Mouse (Mus musculus) frontal cortex, postnatal 10 days (tissue): ENCODE measurements at regions not wholly inside any gene's neighbourhood (a gene's known extent, or its start where the extent isn't known, plus 50 kb on each side); places are given as distances from the start of the nearest gene placed in this dataset.

Source experiments
- DNase-seq, 2 experiments: peaks; one replicate each; pipeline ENCODE4 v3.0.0; 2022; ENCODE audit warnings: low spot score in 2 of 2, mixed read lengths in 1 of 2

GRCm38 (mm10) chr2:30743976-30744620 lies 59.4 kb downstream of the 1700001O22Rik start:
- peak in 1 of 2 experiments; percentile 41 for DNase-seq

- no peak for DNase-seq
Observed at GRCm38 (mm10) chr2:30743265-30743846, 60.1 kb downstream of the 1700001O22Rik start.

- DNase-seq = no peak
Observed at GRCm38 (mm10) chr2:30741450-30741849, 62.0 kb downstream of the 1700001O22Rik start.

- peak; percentile 50 to 53 for DNase-seq
Observed at GRCm38 (mm10) chr2:30737759-30738158, 65.7 kb downstream of the 1700001O22Rik start.

GRCm38 (mm10) chr2:30736705-30737104 lies 66.8 kb downstream of the 1700001O22Rik start:
- DNase-seq = no peak

- DNase-seq = no peak
Observed at GRCm38 (mm10) chr2:30736236-30736635, 67.2 kb downstream of the 1700001O22Rik start.

GRCm38 (mm10) chr2:30733853-30734252 lies 69.6 kb downstream of the 1700001O22Rik start:
- no peak for DNase-seq

- DNase-seq = no peak
Observed at GRCm38 (mm10) chr2:30731832-30732231, 71.6 kb downstream of the 1700001O22Rik start.

- no peak for DNase-seq
Observed at GRCm38 (mm10) chr2:30727948-30728347, 75.5 kb downstream of the 1700001O22Rik start.

GRCm38 (mm10) chr2:30725601-30726489 lies 77.6 kb downstream of the 1700001O22Rik start:
- peak in 1 of 2 experiments; percentile 63 for DNase-seq

GRCm38 (mm10) chr2:30725186-30725585 lies 78.3 kb downstream of the 1700001O22Rik start:
- DNase-seq = no peak

GRCm38 (mm10) chr2:30724521-30724920 lies 78.9 kb downstream of the 1700001O22Rik start:
- DNase-seq = no peak

- DNase-seq = no peak
Observed at GRCm38 (mm10) chr2:30723059-30723587, 80.3 kb downstream of the 1700001O22Rik start.

- no peak for DNase-seq
Observed at GRCm38 (mm10) chr2:30722263-30723050, 81.0 kb downstream of the 1700001O22Rik start.

- peak; percentile 66 to 68 for DNase-seq
Observed at GRCm38 (mm10) chr2:30721473-30722262, 81.8 kb downstream of the 1700001O22Rik start.

- no peak for DNase-seq
Observed at GRCm38 (mm10) chr2:30721048-30721461, 82.4 kb downstream of the 1700001O22Rik start.

- DNase-seq = no peak
Observed at GRCm38 (mm10) chr2:30720291-30720690, 83.2 kb downstream of the 1700001O22Rik start.

GRCm38 (mm10) chr2:30719611-30720290 lies 83.7 kb downstream of the 1700001O22Rik start:
- no peak for DNase-seq

GRCm38 (mm10) chr2:30718741-30719381 lies 84.6 kb downstream of the 1700001O22Rik start:
- peak; percentile 77 to 83 for DNase-seq
